Comparison of ENCODE assay signal across 8 mouse cellular contexts in genomic region chr7:79495988-79496815, GRCm38 (mm10). TPM values are rescaled to one million over a fixed set of nuclear protein-coding genes. Genes with fewer than 3 reads are reported as not detected.
DNase-seq lines count a peak whose midpoint lies in the region; ATAC-seq and TF ChIP-seq lines count a peak whose summit lies in the region.

No protein-coding gene starts in this region.

- H3K4me3 ChIP-seq in hindbrain, embryonic 14.5 days (replicated peaks; ENCODE audit: low read length): peak overlapping the region; percentile 28
- peak overlapping the region; percentile 46 for H3K4me3 ChIP-seq in left cerebral cortex, adult 2 months
- peak overlapping the region; percentile 86 for H3K4me3 ChIP-seq in megakaryocyte, embryonic 14.5 days (replicated peaks)

- H3K4me1 ChIP-seq in hindbrain, embryonic 14.5 days (replicated peaks; ENCODE audit: control insufficient read depth, insufficient read depth, low read length): peaks cover 5% of the 10 kb centered on the region
- H3K4me1 ChIP-seq in megakaryocyte, embryonic 14.5 days: peaks cover 27% of the 10 kb centered on the region

- 1% methylated on average over 37 of the region's 38 CpGs for WGBS in hindbrain, embryonic 14.5 days

- ATAC-seq in hindbrain, embryonic 14.5 days (ENCODE audit: low FRiP score): peak; percentile 72

- H3K36me3 ChIP-seq in hindbrain, embryonic 14.5 days (replicated peaks; ENCODE audit: control insufficient read depth, insufficient read depth): no peaks in the 10 kb centered on the region
- H3K36me3 ChIP-seq in megakaryocyte, embryonic 14.5 days (replicated peaks; ENCODE audit: low read length): no peaks in the 10 kb centered on the region

- TF ChIP-seq CTCF in left cerebral cortex, adult 2 months (IDR thresholded peaks at IDR 0.05): peak; percentile 100

- peak overlapping the region; percentile 99 for H3K27ac ChIP-seq in hindbrain, embryonic 14.5 days
- peak overlapping the region; percentile 63 for H3K27ac ChIP-seq in left cerebral cortex, adult 2 months

- peak overlapping the region; percentile 91 for H3K4me2 ChIP-seq in hindbrain, embryonic 14.5 days (replicated peaks)

- peaks cover 18% of the 10 kb centered on the region for H3K27me3 ChIP-seq in hindbrain, embryonic 14.5 days (ENCODE audit: control insufficient read depth, insufficient read depth, low read length)
- H3K27me3 ChIP-seq in megakaryocyte, embryonic 14.5 days (replicated peaks): peaks cover 88% of the 10 kb centered on the region

- peak overlapping the region; percentile 35; the same call in 1 of the 2 replicates for H3K9ac ChIP-seq in hindbrain, embryonic 14.5 days

- peak; percentile 93 for DNase-seq in NIH3T3 (ENCODE audit: low read depth)
- peak; percentile 92 for DNase-seq in cerebellum, adult 9-11 months
- DNase-seq in frontal cortex, postnatal 25 days (ENCODE audit: low spot score in 2 of 2): peak; percentile 84 to 91
- peak; percentile 93 for DNase-seq in hindbrain, embryonic 14.5 days (ENCODE audit: low spot score)
- DNase-seq in left cerebral cortex, adult 2 months (ENCODE audit: extremely low spot score in 1 of 2, low spot score in 2 of 2): peak; percentile 91 to 95
- peak; percentile 91 to 94 for DNase-seq in right cerebral cortex, adult 2 months (ENCODE audit: low spot score in 2 of 2)
- DNase-seq in urinary bladder, postnatal 14 days (ENCODE audit: low spot score): peak; percentile 84

- no peaks in the 10 kb centered on the region for H3K9me3 ChIP-seq in hindbrain, embryonic 14.5 days (ENCODE audit: control insufficient read depth, low read length)
- peaks cover 10% of the 10 kb centered on the region for H3K9me3 ChIP-seq in megakaryocyte, embryonic 14.5 days

- intact Hi-C loops in left cerebral cortex, adult 2 months (cut with DNase I): loop anchor here (1.0 to 2.0 kb wide), 4 partner anchors 51 to 233 kb away; no protein-coding TSS in a partner anchor

RNA-seq across cellular contexts. Expression of gene Polg, which starts 30.0 kb away (rescaled TPM):
- 26.3 and 28.9 TPM in 2 replicates for polyA plus RNA-seq in hindbrain, embryonic 14.5 days (2014; fragmentation: Nextera tagmentation; extraction: Ambion mirVana)
- 100 to 1,000 TPM in 1 of 2 experiments, 10 to 100 TPM in 1; 86.7 to 100 TPM for total RNA-seq in left cerebral cortex, adult 2 months (2021)
- 10.2 and 32.6 TPM in 2 replicates for polyA plus RNA-seq in megakaryocyte, embryonic 14.5 days (2012; ENCODE audit: insufficient read depth, low replicate concordance)

Comparison
In these comparisons a context has a peak if more than half of its experiments do, and no peak if none do; other contexts are left out.
1. Peak in every context shown above with its lines: DNase-seq, ATAC-seq, H3K4me3 ChIP-seq and H3K27ac ChIP-seq.
2. H3K4me3 ChIP-seq: peak in every context shown above with its lines; median percentile 86 in megakaryocyte, embryonic 14.5 days; 46 in left cerebral cortex, adult 2 months; 28 in hindbrain, embryonic 14.5 days.